Mouse (Mus musculus) cortical plate, adult 2 months (tissue): ENCODE results near the gene Carmil1. TPM values are rescaled to one million over a fixed set of nuclear protein-coding genes. Genes with fewer than 3 reads are reported as not detected.

Experiments
- H3K27ac ChIP-seq: fragments of 200-500 bp; 2 replicates; pipeline ENCODE4 v1.5.1; 2012; ENCODE audit warnings: low read length, control low read depth, inconsistent platforms; ENCODE audit not compliant: insufficient read depth
- H3K4me1 ChIP-seq: fragments of 200-500 bp; 2 replicates; pipeline ENCODE4 v1.6.1; 2011; ENCODE audit warnings: low read length; ENCODE audit not compliant: control insufficient read depth, insufficient read depth
- H3K4me3 ChIP-seq: fragments of 200-500 bp; 2 replicates; pipeline ENCODE4 v1.5.1; 2011; ENCODE audit warnings: mild to moderate bottlenecking, low read length, control low read depth; ENCODE audit not compliant: insufficient read depth
- CTCF ChIP-seq: fragments of 200-500 bp; IDR thresholded peaks from 2 replicates; pipeline ENCODE4 v1.5.1; 2011; ENCODE audit warnings: mild to moderate bottlenecking, control low read depth, low read length; ENCODE audit not compliant: insufficient read depth; ENCODE audit errors: extremely low read depth
- POLR2A ChIP-seq: fragments of 200-500 bp; IDR thresholded peaks from 2 replicates; pipeline ENCODE4 v1.6.1; 2011; ENCODE audit warnings: mild to moderate bottlenecking, low read length, control low read depth; ENCODE audit not compliant: insufficient read depth; ENCODE audit errors: extremely low read depth
- polyA plus RNA-seq: library from polyadenylated mRNA; depleted of rRNA; stranded (reverse); fragments of >200 nt; gene quantifications from 2 replicates; pipeline ENCODE4 v1.2.3, GENCODE M21; 2012

Gene Carmil1
- polyA plus RNA-seq, 1 experiment, result 21.5 TPM

- H3K4me1 ChIP-seq, result no peaks in the 10 kb centered on the region
- H3K4me3 ChIP-seq, result no peak overlapping the region
- H3K27ac ChIP-seq, result no peak overlapping the region
- no peak for TF ChIP-seq CTCF
- TF ChIP-seq POLR2A, result no peak
These were observed 135.7 kb downstream of the Carmil1 start for GRCm38 (mm10) chr13:24144858-24145257.

- Histone ChIP-seq H3K4me1 (no peaks in the 10 kb centered on the region), H3K27ac (no peak overlapping the region), H3K4me3 (no peak overlapping the region)
- TF ChIP-seq POLR2A, result no peak
- TF ChIP-seq CTCF, result no peak
These were observed 136.5 kb downstream of the Carmil1 start for GRCm38 (mm10) chr13:24144141-24144540.

- Histone ChIP-seq H3K4me1 (peaks cover 4% of the 10 kb centered on the region; the same call in 1 of the 2 replicates), H3K27ac (no peak overlapping the region), H3K4me3 (no peak overlapping the region)
- TF ChIP-seq POLR2A, result no peak
- no peak for TF ChIP-seq CTCF
These were observed 143.8 kb downstream of the Carmil1 start for GRCm38 (mm10) chr13:24136836-24137235.

GRCm38 (mm10) chr13:24135282-24136230 lies 145.0 kb downstream of the Carmil1 start:
- no peak overlapping the region for H3K27ac ChIP-seq

GRCm38 (mm10) chr13:24132866-24133265 lies 147.7 kb downstream of the Carmil1 start:
- no peak overlapping the region for H3K27ac ChIP-seq
- H3K4me1 ChIP-seq, result peaks cover 4% of the 10 kb centered on the region; the same call in 1 of the 2 replicates
- TF ChIP-seq POLR2A (no peak), CTCF (no peak)
- no peak overlapping the region for H3K4me3 ChIP-seq

More at GRCm38 (mm10) chr13:24135282-24136230, 145.0 kb downstream of the Carmil1 start:
- Histone ChIP-seq H3K4me3 (no peak overlapping the region), H3K4me1 (peaks cover 4% of the 10 kb centered on the region; the same call in 1 of the 2 replicates)
- TF ChIP-seq POLR2A (no peak), CTCF (0 out of 2 replicates have a peak, but pooled peaks have one; percentile 15)

- H3K27ac ChIP-seq, result no peak overlapping the region
- H3K4me3 ChIP-seq, result no peak overlapping the region
- TF ChIP-seq CTCF, result no peak
- TF ChIP-seq POLR2A, result no peak
- peaks cover 3% of the 10 kb centered on the region; the same call in 1 of the 2 replicates for H3K4me1 ChIP-seq
These were observed 149.3 kb downstream of the Carmil1 start for GRCm38 (mm10) chr13:24131319-24131718.

GRCm38 (mm10) chr13:24130741-24131140 lies 149.9 kb downstream of the Carmil1 start:
- Histone ChIP-seq H3K27ac (no peak overlapping the region), H3K4me1 (no peaks in the 10 kb centered on the region; the same call in 1 of the 2 replicates), H3K4me3 (no peak overlapping the region)
- TF ChIP-seq POLR2A, result no peak
- no peak for TF ChIP-seq CTCF

- no peak overlapping the region for H3K4me3 ChIP-seq
- TF ChIP-seq POLR2A (no peak), CTCF (no peak)
- H3K27ac ChIP-seq, result no peak overlapping the region
These were observed 151.9 kb downstream of the Carmil1 start for GRCm38 (mm10) chr13:24128731-24129130.

GRCm38 (mm10) chr13:24125865-24126264 lies 154.7 kb downstream of the Carmil1 start:
- Histone ChIP-seq H3K4me1 (no peaks in the 10 kb centered on the region), H3K4me3 (no peak overlapping the region), H3K27ac (no peak overlapping the region)
- TF ChIP-seq POLR2A, result no peak
- no peak for TF ChIP-seq CTCF

More at GRCm38 (mm10) chr13:24128731-24129130, 151.9 kb downstream of the Carmil1 start:
- no peaks in the 10 kb centered on the region for H3K4me1 ChIP-seq

- H3K4me3 ChIP-seq, result no peak overlapping the region
- no peaks in the 10 kb centered on the region; the same call in 1 of the 2 replicates for H3K4me1 ChIP-seq
- no peak for TF ChIP-seq CTCF
- no peak for TF ChIP-seq POLR2A
- H3K27ac ChIP-seq, result no peak overlapping the region
These were observed 163.3 kb downstream of the Carmil1 start for GRCm38 (mm10) chr13:24117181-24117812.
